Mouse (Mus musculus) gastrocnemius, postnatal 36 days (tissue): ENCODE measurements around the gene Ezr. TPM values are rescaled to one million over a fixed set of nuclear protein-coding genes. Genes with fewer than 3 reads are reported as not detected.

Experiments used
- DNase-seq, 2 experiments: peaks; one replicate each; pipeline ENCODE4 v3.0.0; 2022
- intact Hi-C: fragments of 180-260 bp; cut with DNase I; formaldehyde crosslinking; loops from one replicate; pipeline ENCODE4 v1.15.1; 2025
- total RNA-seq, 2 experiments: library from RNA; stranded (reverse); gene quantifications; 2 replicates each; pipeline ENCODE4 v1.2.3; 2021

Ezr gene
- total RNA-seq, 2 experiments from 2014 or later, result 2.1 to 2.5 TPM

DNA sequence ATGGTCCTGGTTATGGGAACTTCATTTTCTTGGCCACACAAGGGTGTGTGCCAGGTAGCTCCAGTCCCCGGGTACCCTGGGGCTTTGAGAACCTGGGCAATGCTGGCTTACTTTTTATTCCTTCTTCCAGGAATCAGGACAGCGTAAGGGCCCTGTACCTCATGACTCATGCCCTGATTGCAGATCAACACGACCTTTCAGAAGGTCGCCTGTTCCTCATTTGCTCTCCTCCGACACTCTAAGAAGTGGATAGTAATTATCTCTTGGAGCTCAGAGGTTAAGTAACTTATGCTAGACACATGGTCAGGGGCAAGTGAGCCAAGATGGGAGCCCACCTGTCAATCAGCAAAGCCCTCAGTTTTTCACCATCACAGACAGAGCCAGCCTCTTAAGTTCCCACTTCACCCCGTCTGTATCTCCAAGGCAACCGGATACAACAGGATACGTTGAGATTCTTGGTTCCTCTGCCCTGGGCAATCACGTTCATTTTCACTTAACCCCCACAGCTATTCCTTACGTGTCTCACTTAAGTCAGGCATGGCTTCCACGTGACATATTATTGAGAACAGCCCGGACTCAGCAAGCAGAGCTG lies 11.7 kb upstream of the Ezr start:
- intact Hi-C loops, result no loop called here
- no peak for DNase-seq

DNA sequence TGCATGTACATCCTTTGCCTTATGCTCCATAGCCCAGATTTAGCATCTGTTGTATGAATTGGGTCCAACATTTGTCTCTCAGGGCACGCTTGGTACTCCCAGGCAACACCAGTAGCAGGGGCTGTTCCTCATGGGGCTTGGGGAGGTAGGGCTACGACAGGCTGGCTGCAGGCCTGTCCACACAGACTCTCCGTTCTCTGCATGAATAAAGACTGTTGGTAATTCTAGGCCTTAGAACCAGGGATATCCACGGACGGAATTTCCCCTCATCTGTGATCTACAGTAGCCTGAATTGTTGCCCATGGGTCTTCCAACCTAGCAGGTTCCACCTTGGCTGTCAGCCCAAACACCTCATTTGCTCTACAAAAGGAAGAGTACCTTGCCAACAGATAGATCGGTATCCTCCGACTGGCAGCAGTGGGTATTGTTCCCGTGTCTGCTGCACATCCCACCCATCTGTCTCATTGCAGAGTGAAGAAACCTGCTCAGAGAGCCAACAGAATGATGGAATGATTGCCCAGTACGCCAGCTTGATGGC lies 7.1 kb upstream of the Ezr start:
- intact Hi-C loops, result no loop called here
- no peak for DNase-seq

DNA sequence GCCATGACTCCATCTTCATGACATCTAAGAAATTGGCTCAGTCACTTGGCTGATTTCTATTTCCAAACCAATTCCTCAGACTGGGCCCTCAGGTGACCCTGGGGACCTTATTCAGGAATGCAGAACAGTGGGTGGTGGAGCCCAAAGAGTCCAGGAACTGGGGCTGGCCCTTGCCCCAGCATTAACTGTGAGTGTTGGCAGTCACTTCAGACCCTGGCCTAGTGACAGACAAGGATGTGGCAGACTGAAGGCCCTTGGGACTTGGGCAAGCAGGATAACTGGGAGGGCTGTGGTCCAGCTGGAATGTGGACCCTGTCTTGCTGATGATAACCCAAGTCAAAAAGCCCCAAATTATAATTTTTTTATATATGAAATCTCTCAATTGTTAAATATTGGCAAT lies 6.5 kb upstream of the Ezr start:
- no peak for DNase-seq
- intact Hi-C loops, result no loop called here

DNA sequence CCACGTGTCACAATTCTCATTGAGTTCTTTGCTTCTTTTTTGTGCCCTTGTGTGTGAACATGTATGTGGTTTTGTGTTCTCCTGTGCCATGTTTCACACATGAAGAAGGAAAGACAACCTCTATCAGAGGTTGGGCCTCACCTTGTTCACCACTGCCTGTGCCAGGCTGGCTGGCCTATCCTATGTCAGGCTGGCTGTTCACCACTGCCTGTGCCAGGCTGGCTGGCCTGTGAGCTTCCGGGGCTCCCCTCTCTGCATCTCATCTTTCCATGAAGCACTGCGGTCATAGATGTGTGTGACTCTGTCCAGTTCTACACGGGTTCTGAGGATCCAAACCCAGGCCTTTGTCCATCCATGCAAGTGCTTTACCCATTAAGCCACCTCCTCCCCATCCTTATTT lies 4.7 kb upstream of the Ezr start:
- no peak for DNase-seq
- intact Hi-C loops, result loop anchor here (2.0 kb wide), 1 partner anchor 38 kb away; no protein-coding TSS in a partner anchor

DNA sequence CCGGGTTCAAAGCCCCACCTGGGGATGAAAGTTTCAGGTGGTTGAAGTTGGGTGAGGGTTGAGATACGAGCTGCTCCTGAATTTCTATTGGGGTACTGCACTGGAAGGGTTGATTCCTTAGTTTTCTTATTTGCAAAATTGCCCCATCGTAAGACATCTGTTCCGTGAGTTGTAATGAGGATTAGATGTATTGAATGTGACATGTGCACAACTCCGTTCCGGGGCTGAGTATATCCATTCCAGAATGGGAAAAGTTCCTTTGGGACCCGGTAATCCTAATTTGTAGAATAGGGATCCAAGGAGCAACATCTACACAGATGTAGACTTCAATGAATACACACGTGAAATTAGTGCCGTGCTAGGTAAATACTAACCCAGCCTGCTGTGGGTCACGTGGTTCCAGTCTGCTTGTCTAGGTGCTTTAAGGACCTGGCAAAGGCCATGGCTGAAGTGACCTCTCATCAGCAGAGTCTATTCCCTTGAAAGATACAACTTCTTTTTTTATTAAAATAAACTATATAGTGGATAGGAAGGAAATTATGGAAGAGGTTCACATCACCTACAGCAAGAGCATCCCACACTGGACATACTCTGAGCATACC lies 1.3 kb upstream of the Ezr start:
- DNase-seq, result no peak
- intact Hi-C loops, result no loop called here

DNA sequence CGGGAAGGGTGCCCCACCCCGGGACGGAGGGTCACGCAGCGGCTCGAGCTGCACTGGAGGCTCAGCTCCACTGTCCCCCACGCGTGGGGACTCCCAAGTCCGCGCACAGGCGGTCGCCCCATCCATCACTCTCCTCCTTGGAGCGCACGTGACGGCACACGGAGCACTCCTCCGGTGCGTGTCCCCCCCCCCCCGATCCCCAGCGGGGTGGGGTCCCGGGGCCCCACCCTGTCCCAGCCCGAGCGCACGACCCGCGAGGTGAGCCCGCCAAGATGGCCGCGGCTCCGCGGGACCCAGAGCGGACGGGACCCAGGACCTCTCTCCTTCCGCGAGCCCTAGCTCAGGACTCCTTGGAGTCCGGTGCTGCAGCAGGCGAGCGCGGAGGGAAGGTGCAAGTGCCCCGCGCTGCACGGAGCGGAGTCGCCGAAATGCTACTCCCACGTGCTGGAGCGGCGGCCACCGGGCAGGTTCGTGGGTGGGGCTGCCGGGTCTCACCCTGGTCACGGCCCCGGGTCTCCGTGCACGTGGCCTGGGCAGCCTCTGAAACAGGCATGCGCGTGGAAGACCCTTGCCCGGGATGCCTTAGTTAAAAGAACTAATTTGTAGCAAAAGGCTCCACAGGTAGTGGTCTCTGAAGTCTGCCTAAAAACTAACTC lies 550 bp upstream of the Ezr start:
- intact Hi-C loops, result no loop called here
- DNase-seq, result peak in 1 of 2 experiments; percentile 34

DNA sequence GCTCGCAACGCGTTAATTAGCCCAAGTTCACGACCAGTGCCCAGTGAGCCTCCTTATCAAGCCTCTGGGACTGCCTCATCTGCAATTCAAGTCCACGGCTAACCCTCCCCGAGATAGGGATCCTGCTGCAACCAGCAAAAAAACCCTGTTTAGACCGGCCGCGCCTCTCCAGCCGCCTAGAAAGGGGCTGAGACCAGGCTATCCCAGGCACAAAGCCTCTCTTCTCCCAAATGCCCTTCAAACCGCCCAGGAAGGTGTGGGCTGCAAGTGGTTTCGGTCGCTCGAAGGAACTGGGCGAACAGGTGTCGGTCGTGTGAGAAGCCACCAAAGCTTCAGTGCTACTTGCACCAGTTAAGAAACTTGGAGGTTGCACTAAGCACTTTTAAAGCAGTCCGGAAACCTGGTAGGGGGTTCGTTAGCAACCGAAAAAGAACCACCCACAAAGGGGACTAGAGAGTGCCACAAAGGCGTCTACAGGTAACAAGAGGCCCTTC lies 504 bp downstream of the Ezr start:
- intact Hi-C loops, result no loop called here
- peak in 1 of 2 experiments; percentile 27 for DNase-seq

DNA sequence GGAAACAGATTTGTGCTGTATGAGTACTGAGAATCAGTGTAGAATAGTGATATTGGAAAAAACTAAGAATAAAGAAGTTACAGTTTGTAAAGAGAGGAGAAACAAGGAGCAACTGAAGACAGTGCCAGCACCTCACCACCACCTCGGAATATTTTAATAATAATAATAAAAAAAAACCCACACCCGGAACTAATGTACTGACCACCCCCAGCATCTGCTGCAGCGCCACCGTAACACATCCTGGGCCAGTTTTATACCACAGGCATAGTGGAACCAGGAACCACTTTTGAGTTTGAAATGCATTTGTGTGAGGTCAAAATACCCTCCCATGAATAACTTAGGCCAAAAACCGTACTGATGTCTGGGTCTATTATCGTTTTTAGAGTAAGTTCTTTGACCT lies 1.3 kb downstream of the Ezr start:
- intact Hi-C loops, result no loop called here
- no peak for DNase-seq

DNA sequence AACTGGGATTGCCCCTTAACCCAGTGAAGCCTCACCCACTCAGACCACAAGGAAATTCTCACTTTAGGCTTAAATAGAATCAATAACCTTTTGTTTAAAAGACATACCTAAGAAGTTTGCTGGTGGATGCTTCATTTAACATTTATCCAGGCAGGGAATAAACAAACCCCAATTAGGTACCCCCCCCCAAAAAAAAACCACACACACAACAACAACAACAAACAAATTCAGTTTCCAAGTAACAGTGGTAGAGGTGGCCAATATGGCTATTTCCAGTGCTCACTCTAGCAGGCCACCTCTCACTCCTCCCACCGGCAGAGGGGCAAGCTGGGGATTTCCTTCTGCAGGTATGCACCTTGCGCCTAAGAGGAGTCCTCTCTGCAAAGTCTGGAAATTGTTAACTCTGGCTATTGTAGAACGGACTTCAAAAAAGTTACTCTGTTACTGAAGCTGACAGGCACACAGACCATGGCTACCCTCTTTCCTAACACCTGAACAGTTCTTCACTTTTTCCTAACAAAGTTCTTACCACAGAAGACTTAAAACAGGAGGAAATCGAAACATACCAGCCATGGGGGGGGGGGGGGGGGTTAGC lies 2.0 kb downstream of the Ezr start:
- no peak for DNase-seq
- intact Hi-C loops, result no loop called here

DNA sequence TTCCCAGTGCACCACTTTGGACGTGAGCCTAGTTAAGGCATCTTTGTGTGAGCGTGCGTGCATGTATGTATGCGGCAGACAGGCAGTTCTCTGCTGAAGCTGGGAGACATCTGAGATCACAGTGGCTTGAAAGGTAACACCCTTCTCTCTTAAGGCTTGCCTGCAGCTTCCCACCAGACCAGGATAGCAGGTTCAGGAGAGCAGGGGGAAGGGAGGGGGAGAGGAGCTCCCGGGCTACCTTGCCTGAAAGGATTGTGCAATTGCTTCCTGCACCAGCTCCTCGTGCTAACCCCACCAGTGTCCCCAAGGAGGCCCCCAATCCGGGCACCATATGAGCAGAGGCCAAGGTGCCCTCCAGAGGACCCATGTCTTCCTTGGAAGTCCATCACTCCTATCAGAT lies 3.0 kb downstream of the Ezr start:
- no peak for DNase-seq
- intact Hi-C loops, result loop anchor here (10.0 kb wide), 1 partner anchor 115 kb away; no protein-coding TSS in a partner anchor

DNA sequence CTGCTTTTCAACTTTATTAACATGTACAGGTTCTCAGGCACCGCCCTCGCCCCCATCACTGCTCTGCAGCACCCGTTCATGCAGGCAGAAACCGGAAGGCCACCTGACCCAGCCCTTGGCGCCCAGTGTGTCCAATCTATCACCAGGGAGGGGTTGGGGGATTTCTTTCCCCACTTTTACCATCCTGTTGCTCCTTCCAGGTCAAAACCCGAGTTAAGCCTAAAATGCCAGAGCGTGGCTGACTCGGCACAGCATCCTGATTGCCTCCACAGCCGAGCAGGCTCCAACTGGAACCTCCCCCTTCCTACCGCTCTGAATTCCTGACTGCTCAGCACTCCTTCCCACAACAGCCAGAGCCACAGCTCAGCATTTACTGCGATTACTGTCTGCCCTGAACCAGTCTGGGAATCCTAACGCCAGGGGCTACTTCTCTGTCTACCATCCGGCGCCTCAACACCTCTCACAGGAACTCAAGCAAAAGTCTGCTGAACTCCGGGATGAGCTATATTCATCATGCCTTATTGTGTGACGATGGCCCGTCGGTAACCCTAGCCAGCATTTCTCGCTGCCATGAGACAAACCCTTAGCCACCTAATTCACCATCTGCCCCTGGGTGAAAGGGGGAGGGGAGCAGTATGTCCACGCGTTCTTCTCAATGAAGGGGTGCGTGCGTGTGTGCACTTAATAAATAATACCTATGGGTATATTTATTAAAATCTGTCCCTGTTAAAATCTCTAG lies 3.6 kb downstream of the Ezr start:
- intact Hi-C loops, result loop anchor here (10.0 kb wide), 1 partner anchor 116 kb away; no protein-coding TSS in a partner anchor

DNA sequence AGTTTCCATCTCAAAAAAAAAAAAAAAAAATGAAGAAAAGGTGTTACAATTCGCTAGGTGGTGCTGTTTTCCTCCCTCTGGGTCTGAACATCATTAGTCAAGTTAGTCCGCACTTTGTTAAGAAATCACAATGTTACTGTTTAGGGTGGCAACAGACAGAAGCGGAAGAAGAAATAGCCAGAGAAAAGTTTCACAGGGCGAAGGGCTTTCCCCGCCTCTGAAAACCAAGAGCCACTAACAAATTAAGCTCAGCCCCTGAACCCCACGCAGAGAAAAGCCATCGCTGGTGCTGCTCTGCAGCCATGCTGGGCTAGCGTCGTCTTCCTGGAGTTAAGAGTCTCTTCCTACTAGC lies 4.3 kb downstream of the Ezr start:
- intact Hi-C loops, result loop anchor here (10.0 kb wide), 1 partner anchor 116 kb away; no protein-coding TSS in a partner anchor

More for the DNA sequence above, 3.6 kb downstream of the Ezr start:
- no peak for DNase-seq

DNA sequence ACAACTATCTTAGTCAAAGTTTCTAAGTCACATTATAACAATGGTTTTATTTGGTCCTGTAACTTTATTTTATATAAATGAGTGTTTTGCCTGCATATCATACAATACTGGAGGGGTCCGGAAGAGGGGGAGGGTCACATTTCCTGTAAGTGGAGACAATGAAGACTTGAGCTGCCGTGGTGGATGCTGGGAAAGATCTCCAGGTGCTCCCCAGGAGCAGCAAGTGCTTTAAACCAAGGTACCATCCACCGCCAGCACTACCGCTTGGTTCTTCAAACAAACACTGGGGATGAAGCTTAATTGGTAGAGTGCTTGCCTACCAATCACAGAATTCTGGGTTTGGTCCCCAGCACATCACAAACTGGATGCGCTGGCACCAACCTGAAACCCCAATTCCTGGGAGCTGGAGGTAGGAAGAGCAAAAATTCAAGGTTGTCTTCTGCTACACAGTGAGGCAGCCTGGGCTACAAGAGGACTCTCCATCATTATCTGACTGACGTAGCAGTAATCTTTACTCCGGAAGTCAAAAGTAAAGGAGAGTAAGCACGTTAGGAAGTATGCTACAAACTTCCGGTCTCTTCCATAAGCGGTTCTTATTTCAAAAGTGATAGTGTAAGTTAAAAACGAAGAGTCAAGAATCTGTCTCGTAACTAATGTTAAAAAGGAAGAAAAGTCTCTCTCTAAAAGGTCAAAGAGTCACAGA lies 4.8 kb downstream of the Ezr start:
- intact Hi-C loops, result loop anchor here (10.0 kb wide), 1 partner anchor 117 kb away; no protein-coding TSS in a partner anchor
- DNase-seq, result no peak

More for the DNA sequence above, 4.3 kb downstream of the Ezr start:
- DNase-seq, result no peak

DNA sequence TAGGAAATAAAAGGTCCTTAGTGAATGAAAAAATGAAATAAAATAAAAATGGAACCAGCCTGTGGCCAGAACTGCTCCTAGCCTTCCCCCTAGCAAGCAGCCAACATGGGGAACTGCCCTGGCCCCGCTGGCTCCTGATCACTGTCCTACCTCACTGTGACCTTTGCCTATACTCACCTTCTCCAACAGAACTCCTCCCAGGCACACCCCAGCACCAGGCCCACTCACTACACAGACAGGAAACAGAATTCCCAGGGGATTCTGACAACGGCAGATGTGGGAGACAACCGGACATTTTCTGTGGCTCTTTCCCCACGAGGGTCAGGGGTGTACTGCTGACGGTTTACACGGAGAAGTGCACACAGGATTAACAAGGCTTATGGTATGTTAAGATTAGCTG lies 5.5 kb downstream of the Ezr start:
- intact Hi-C loops, result loop anchor here (10.0 kb wide), 1 partner anchor 118 kb away; no protein-coding TSS in a partner anchor
- no peak for DNase-seq

DNA sequence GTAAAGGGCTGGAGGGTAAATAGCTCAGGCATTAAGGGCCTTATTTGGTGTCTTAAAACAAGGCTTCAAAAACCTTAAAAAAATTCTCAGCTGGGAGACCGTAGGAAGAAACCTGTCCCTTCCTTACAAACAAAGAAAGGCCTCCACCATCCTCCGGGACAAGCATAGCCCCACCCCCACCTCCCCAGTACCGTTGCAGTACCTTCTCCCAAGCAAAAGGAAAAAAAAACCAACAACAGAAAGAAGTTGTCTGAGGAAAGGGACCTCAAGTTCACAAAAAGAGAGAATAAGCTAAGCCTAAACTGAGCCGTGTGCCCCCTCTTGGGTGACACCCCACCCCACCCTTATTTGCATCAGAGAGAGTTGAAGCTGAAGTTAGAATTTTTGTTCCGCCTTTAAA lies 6.0 kb downstream of the Ezr start:
- DNase-seq, result no peak
- intact Hi-C loops, result loop anchor here (10.0 kb wide), 1 partner anchor 118 kb away; no protein-coding TSS in a partner anchor

DNA sequence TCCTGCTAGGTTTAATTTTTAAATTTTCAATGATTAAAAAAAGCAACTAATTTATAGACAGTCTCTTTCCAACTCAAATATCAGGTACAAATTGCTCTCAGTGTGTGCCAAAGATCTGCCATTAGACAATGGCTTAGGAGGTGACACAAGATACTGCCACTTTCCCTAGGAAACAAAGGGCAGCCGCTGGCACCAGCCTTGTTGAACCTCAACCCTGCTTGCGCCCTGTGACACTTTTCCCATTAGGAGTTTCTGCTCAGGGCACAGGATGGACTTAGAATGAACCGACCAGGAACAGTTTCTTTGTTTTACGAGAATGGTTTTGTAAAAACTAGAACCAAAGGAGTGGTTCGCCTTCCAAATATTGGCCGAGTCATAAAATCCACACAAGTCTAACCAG lies 6.5 kb downstream of the Ezr start:
- intact Hi-C loops, result loop anchor here (10.0 kb wide), 1 partner anchor 119 kb away; no protein-coding TSS in a partner anchor
- no peak for DNase-seq

DNA sequence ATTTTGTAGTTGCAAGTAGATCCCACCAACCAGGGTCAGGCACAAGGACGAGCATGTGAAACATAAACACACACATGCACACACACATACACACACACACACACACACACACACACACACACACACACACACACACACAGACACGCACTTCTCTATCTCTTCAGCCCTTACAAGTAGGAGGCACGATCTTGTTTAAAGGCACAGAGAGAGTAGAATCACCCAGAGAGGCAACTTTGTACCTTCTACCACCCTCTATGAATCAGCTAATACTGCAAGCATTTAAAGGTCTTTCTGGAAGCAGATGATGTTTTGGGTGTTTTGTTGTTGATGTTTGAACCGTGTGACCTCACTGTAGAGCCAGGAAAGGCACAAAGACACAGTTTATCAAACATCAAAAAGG lies 6.9 kb downstream of the Ezr start:
- intact Hi-C loops, result loop anchor here (10.0 kb wide), 1 partner anchor 119 kb away; no protein-coding TSS in a partner anchor
- no peak for DNase-seq

DNA sequence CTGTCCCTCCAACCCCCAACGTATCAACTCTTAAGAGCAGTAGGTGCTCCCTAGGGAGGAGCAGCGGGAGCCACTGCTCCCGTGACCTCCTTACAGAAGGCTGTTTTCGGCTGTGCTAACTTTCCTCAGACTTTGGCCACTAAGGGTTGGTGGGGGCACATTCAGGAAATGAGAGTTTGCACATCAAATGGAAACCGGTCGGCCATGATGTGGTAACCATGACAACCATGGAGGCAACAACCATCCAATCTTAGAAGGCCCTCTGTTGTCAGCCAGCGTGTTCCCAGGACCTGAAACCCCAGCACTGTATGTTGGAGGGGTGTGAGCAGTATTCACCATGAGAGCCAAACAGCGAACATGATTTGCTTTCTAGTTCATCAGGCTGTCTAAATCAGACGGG lies 7.4 kb downstream of the Ezr start:
- no peak for DNase-seq
- intact Hi-C loops, result loop anchor here (10.0 kb wide), 1 partner anchor 120 kb away; no protein-coding TSS in a partner anchor

DNA sequence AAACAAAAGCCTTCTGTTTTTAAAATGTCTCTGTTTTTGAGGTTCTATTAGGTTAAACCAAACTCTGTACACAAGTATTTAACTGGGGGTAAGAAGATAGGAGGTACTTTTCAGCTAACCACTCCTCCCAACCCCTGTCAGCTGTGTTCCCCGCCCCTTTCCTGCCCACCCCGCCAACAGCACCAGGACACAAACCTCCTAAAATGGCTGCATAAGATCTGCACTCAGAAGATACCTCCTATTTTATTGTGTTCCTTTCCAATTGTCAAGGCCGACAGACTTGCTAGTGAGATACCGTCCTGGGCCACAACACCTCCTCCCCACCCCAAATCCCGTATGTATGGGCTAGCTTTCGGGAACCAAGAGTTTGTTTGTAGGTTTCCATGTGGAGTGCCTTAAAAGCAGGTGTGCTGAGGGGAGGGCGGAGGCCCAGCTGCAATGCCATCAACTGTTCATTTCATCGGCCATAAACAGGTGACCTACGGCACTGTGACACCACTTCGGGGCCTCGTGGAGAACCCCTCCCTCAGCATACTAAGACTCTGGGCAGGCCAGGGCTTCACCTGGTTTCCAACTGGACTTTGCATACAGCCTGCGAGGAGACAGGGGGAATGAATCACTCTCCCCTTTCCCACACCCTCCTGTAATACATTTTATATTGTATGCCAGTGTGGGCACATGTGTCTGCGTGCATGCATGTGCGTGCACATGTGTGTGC lies 9.2 kb downstream of the Ezr start:
- no peak for DNase-seq
- intact Hi-C loops, result loop anchor here (10.0 kb wide), 1 partner anchor 121 kb away; no protein-coding TSS in a partner anchor
